11 mouse cellular contexts compared by ENCODE assay signal in genomic region chr12:52434021-52434420, GRCm38 (mm10).
DNase-seq lines count a peak whose midpoint lies in the region; ATAC-seq and TF ChIP-seq lines count a peak whose summit lies in the region.
"Had no signal": no experiment of that assay in that cellular context is flagged by ENCODE, and none has a peak within 500 bp of the region (broad histone marks: within the 10 kb centered on the region; RNA-seq: fewer than 3 reads in every experiment).

No protein-coding gene starts in this region.

- no peaks in the 10 kb centered on the region for H3K9me3 ChIP-seq in kidney, embryonic 16.5 days (ENCODE audit: low read length)
- no peaks in the 10 kb centered on the region for H3K9me3 ChIP-seq in hindbrain, embryonic 12.5 days (replicated peaks)
- H3K9me3 ChIP-seq: limb, embryonic 12.5 days had no signal

- no peak for TF ChIP-seq CTCF in C2C12 (IDR thresholded peaks at IDR 0.05; ENCODE audit: control insufficient read depth, insufficient read depth, insufficient read length)

- no peaks in the 10 kb centered on the region for H3K27me3 ChIP-seq in kidney, embryonic 16.5 days (ENCODE audit: insufficient read depth, low read length)
- H3K27me3 ChIP-seq in C2C12 (ENCODE audit: control insufficient read depth, insufficient read depth, insufficient read length) = no peaks in the 10 kb centered on the region
- no peaks in the 10 kb centered on the region for H3K27me3 ChIP-seq in hindbrain, embryonic 12.5 days
- H3K27me3 ChIP-seq: limb, embryonic 12.5 days had no signal

- H3K27ac ChIP-seq in kidney, embryonic 16.5 days (ENCODE audit: low read length) = no peak overlapping the region
- no peak overlapping the region for H3K27ac ChIP-seq in hindbrain, embryonic 12.5 days
- H3K27ac ChIP-seq: limb, embryonic 12.5 days had no signal

- no peak overlapping the region for H3K4me2 ChIP-seq in kidney, embryonic 16.5 days (replicated peaks; ENCODE audit: low read depth, low read length)
- H3K4me2 ChIP-seq in hindbrain, embryonic 12.5 days (replicated peaks) = no peak overlapping the region
- H3K4me2 ChIP-seq: limb, embryonic 12.5 days had no signal

- no peak overlapping the region for H3K9ac ChIP-seq in kidney, embryonic 16.5 days (replicated peaks; ENCODE audit: low read length)
- no peak overlapping the region for H3K9ac ChIP-seq in hindbrain, embryonic 12.5 days
- H3K9ac ChIP-seq: limb, embryonic 12.5 days had no signal

- DNase-seq in kidney, postnatal 10 days = peak; percentile 43
- DNase-seq in ZHBTc4 (ENCODE audit: low read depth, low spot score) = peak; percentile 12
- peak; percentile 44 for DNase-seq in gonadal fat pad, adult 2 months (ENCODE audit: low read depth)
- DNase-seq in layer of hippocampus, adult 18-20 months (ENCODE audit: low spot score in 2 of 2) = no peak
- DNase-seq: embryo, embryonic 11 days had no signal

- H3K4me1 ChIP-seq in kidney, embryonic 16.5 days (ENCODE audit: insufficient read depth, low read length) = no peaks in the 10 kb centered on the region
- peaks cover 7% of the 10 kb centered on the region for H3K4me1 ChIP-seq in hindbrain, embryonic 12.5 days
- H3K4me1 ChIP-seq: limb, embryonic 12.5 days had no signal

- 78% methylated on average over 2 of the region's 2 CpGs for WGBS in kidney, embryonic 16.5 days
- WGBS in hindbrain, embryonic 12.5 days = 87% methylated on average over 2 of the region's 2 CpGs

- no peaks in the 10 kb centered on the region for H3K79me3 ChIP-seq in C2C12 (ENCODE audit: low read depth)

- H3K36me3 ChIP-seq in kidney, embryonic 16.5 days (ENCODE audit: insufficient read depth, low read length) = no peaks in the 10 kb centered on the region
- no peaks in the 10 kb centered on the region for H3K36me3 ChIP-seq in C2C12 (ENCODE audit: control insufficient read depth, insufficient read depth)
- H3K36me3 ChIP-seq in hindbrain, embryonic 12.5 days = no peaks in the 10 kb centered on the region
- H3K36me3 ChIP-seq: limb, embryonic 12.5 days had no signal

- no peak overlapping the region for H3ac ChIP-seq in C2C12 (ENCODE audit: control insufficient read depth, insufficient read length, low read depth)

- H3K4me3 ChIP-seq in kidney, embryonic 16.5 days (ENCODE audit: low read length) = no peak overlapping the region
- no peak overlapping the region for H3K4me3 ChIP-seq in C2C12 (ENCODE audit: insufficient read depth, poor library complexity, severe bottlenecking)
- H3K4me3 ChIP-seq in hindbrain, embryonic 12.5 days = no peak overlapping the region
- H3K4me3 ChIP-seq: limb, embryonic 12.5 days had no signal

- H3K79me2 ChIP-seq in C2C12 (ENCODE audit: control insufficient read depth, insufficient read depth) = no peaks in the 10 kb centered on the region

- ATAC-seq in kidney, embryonic 16.5 days (ENCODE audit: low FRiP score, low TSS enrichment) = no peak
- no peak for ATAC-seq in monocyte, adult 5-6 weeks (replicated peaks; ENCODE audit: insufficient number of reproducible peaks, low FRiP score, low TSS enrichment, poor library complexity, severe bottlenecking)
- no peak for ATAC-seq in hindbrain, embryonic 12.5 days (ENCODE audit: low FRiP score)
- ATAC-seq: hindbrain, embryonic 16.5 days had no signal

TF ChIP-seq in C2C12, 6 proteins besides CTCF, POLR2A, EP300 and RAD21:
- TF ChIP-seq MAX (IDR thresholded peaks at IDR 0.05) (peak; percentile 63), FOSL1 (IDR thresholded peaks at IDR 0.05; ENCODE audit: insufficient read depth, low read length, poor library complexity, severe bottlenecking) (peak; percentile 69), MYOD1 (IDR thresholded peaks at IDR 0.05; ENCODE audit: control insufficient read depth, insufficient read length, low read depth) (no peak)

Comparison
In these comparisons a context has a peak if more than half of its experiments do, and no peak if none do; other contexts are left out.
1. DNase-seq: peak in kidney, postnatal 10 days (single experiment), ZHBTc4 (single experiment) and gonadal fat pad, adult 2 months (single experiment); none in layer of hippocampus, adult 18-20 months (0 of 2).